Mouse (Mus musculus): ENCODE measurements around the gene Hmgb2.

Hmgb2 gene

DNA sequence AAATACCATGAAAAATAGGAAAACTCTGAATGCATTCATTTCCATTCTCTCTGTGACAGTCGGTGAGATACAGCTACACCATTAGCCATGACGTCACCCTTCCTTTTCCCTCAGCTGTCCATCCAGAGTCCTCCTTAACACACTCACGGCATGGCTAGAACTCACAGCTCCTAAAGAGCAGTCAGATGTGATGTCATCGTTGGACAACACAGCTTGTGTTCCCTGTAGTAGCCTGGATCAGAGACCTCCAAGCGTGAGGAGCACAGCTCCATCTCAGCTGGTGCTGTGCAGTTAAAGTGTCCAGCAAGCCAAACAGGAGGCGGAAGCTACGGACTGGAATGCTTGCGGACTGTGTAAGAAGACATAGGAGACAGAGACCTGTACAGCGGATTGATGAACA lies 49.2 kb downstream of the Hmgb2 start:
- DNase-seq (ENCODE audit: low read depth, low spot score) = no peak

GRCm38 (mm10) chr8:57562741-57563140 lies 51.0 kb downstream of the Hmgb2 start:
- DNase-seq (ENCODE audit: low read depth, low spot score) = no peak

- DNase-seq (ENCODE audit: low read depth, low spot score) = no peak
These were observed 52.0 kb downstream of the Hmgb2 start for GRCm38 (mm10) chr8:57563726-57564125.

DNA sequence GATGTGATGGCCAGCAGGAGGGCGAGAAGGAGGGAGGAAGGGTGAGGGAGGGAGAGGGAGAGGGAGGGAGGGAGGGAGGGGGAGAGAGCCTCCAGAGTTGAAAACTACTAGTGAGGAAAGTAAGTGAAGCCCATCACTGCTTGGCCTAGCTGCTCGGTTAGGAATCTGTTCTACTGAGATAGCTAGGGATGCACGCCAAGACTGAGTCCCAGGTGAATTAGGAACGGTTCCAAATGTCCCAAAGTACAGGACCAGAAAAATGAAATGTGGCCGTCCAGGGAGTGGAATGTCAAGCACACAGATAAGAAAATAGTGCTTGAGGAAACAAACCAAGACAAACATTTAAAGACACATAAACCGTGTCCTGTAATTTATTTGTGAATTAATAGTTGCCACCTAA lies 53.3 kb downstream of the Hmgb2 start:
- no peak for DNase-seq (ENCODE audit: low read depth, low spot score)
